Mouse (Mus musculus) stomach, embryonic 14.5 days (tissue): ENCODE results near the gene Rasgef1b. TPM values are rescaled to one million over a fixed set of nuclear protein-coding genes. Genes with fewer than 3 reads are reported as not detected.

ENCODE experiments used
- ATAC-seq: fragments of 200-750 bp; cut with Nextera tagmentation; 2 replicates; pipeline ENCODE4 v1.8.0; 2017; ENCODE audit warnings: low read depth, moderate TSS enrichment; ENCODE audit not compliant: insufficient number of reproducible peaks, insufficient read depth, low FRiP score
- H3K27ac ChIP-seq: fragments of 300-500 bp; sonication (generic); 2 replicates; pipeline ENCODE4 v1.5.1; 2014; ENCODE audit warnings: mild to moderate bottlenecking, low read length, moderate library complexity, mixed read lengths
- H3K27me3 ChIP-seq: fragments of 300-500 bp; sonication (generic); 2 replicates; pipeline ENCODE4 v1.6.1; 2014; ENCODE audit warnings: low read length, control low read depth, mixed read lengths; ENCODE audit not compliant: control insufficient read depth, insufficient read depth
- H3K36me3 ChIP-seq: fragments of 300-500 bp; sonication (generic); 2 replicates; pipeline ENCODE4 v1.6.1; 2014; ENCODE audit warnings: mild to moderate bottlenecking, control low read depth, low read length, moderate library complexity, mixed read lengths; ENCODE audit not compliant: control insufficient read depth, insufficient read depth
- H3K4me1 ChIP-seq: fragments of 300-500 bp; sonication (generic); 2 replicates; pipeline ENCODE4 v1.6.1; 2014; ENCODE audit warnings: low read length, control low read depth, mixed read lengths; ENCODE audit not compliant: control insufficient read depth, insufficient read depth
- H3K4me2 ChIP-seq: fragments of 300-500 bp; sonication (generic); replicated peaks from 2 replicates; pipeline ENCODE4 v1.6.1; 2014; ENCODE audit warnings: low read depth, low read length, control low read depth
- H3K4me3 ChIP-seq: fragments of 300-500 bp; sonication (generic); 2 replicates; pipeline ENCODE4 v1.5.1; 2014; ENCODE audit warnings: low read depth, low read length, control low read depth
- H3K9ac ChIP-seq: fragments of 300-500 bp; sonication (generic); replicated peaks from 2 replicates; pipeline ENCODE4 v1.6.1; 2014; ENCODE audit warnings: low read depth, mild to moderate bottlenecking, control low read depth, low read length, moderate library complexity, mixed read lengths
- H3K9me3 ChIP-seq: fragments of 300-500 bp; sonication (generic); 2 replicates; pipeline ENCODE4 v1.6.1; 2016; ENCODE audit warnings: low read depth, low read length, control low read depth; ENCODE audit not compliant: control insufficient read depth
- WGBS: fragments of 180-500 bp; shearing (Covaris S2); extraction: QIAGEN DNeasy Blood & Tissue Kit; methylation state at CpG from one replicate; pipeline ENCODE4 v1.1.7; 2014; 5-methylcytosine and 5-hydroxymethylcytosine counted together
- polyA plus RNA-seq: library from polyadenylated mRNA; unstranded; fragments of >200 nt; fragmentation: Nextera tagmentation; extraction: Ambion mirVana; gene quantifications from 2 replicates; pipeline ENCODE4 v1.2.1, GENCODE M21; 2014

The Rasgef1b gene
- polyA plus RNA-seq, 1 experiment from 2014 or later, result 13.9 TPM

DNA sequence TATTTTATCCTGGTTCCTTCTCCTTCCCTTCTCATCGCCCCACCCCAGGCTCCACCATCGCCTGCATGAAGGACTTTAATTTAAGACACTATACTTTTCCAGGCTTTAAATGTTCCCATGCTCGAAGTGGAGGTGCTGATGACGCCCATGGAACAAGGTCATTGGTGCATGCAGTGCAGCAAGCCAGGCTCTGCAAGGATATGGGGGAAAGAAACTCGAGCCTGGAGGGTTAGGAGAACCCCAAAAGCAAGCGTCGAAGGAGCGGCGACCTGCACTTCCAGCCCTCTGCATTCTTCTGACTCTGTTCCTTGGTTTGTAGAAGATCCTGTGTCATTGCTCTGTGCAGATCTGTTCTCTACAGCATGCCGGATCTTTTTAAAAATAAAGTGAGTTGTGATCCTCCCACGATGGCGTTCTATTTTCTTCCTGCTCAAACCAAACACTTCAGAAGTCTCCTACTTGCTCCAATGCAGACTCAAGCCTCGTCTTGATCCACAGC is 345.0 kb downstream of the Rasgef1b start:
- no peaks in the 10 kb centered on the region for H3K36me3 ChIP-seq
- no peak overlapping the region for H3K27ac ChIP-seq
- WGBS, result 79% methylated on average over 13 of the region's 13 CpGs
- ATAC-seq, result no peak
- no peak overlapping the region for H3K4me2 ChIP-seq
- H3K4me3 ChIP-seq, result no peak overlapping the region
- peaks cover 9% of the 10 kb centered on the region; the same call in 1 of the 2 replicates for H3K4me1 ChIP-seq
- H3K9ac ChIP-seq, result no peak overlapping the region
- H3K9me3 ChIP-seq, result no peaks in the 10 kb centered on the region
- H3K27me3 ChIP-seq, result no peaks in the 10 kb centered on the region

DNA sequence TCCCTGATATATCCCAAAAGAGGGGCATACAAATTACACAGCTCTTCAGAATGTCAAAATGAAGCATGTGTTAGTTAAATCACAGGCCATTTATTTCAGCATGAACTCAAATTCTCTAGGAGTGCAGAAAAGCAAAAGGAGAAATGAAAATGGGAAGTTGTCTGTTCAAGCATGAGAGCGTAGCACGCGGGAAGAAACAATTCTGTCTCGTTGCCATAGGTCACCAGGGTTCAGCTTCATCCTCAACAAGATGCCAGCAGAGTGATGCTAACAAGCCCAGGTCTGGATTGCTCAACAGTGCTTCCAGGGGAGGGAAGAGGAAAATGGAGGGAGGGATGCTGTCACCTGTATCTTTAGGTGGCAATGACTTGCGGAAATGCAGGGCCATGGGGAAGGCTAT is 346.1 kb downstream of the Rasgef1b start:
- 65% methylated on average over 5 of the region's 5 CpGs for WGBS

DNA sequence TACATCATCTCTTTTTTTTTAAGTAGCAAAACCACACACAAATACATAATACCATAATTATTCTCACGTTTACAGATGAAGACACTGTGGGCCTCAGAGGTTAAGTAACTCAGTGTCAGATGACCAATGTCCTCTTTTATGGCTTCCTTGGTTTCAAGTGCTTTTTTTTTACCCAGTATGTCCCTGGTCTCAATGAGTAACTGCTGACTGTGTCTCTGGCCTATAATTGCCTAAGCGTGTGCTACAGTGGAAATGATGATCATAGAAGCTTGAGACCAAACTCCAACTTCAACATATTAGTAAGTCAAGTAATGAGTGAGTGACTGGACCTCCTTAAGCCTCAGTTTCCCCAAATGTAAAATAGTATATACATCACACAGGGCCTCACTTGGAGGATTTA is 347.2 kb downstream of the Rasgef1b start:
- Histone ChIP-seq H3K36me3 (no peaks in the 10 kb centered on the region), H3K4me3 (no peak overlapping the region), H3K9me3 (no peaks in the 10 kb centered on the region), H3K9ac (no peak overlapping the region), H3K27me3 (no peaks in the 10 kb centered on the region), H3K27ac (no peak overlapping the region), H3K4me2 (no peak overlapping the region), H3K4me1 (peaks cover 9% of the 10 kb centered on the region; the same call in 1 of the 2 replicates)
- 76% methylated on average over 2 of the region's 2 CpGs for WGBS
- no peak for ATAC-seq

More for the DNA sequence above, 346.1 kb downstream of the Rasgef1b start:
- no peaks in the 10 kb centered on the region for H3K36me3 ChIP-seq
- no peak overlapping the region for H3K9ac ChIP-seq
- peaks cover 9% of the 10 kb centered on the region; the same call in 1 of the 2 replicates for H3K4me1 ChIP-seq
- no peak overlapping the region for H3K4me2 ChIP-seq
- no peak overlapping the region for H3K27ac ChIP-seq
- ATAC-seq, result no peak
- H3K27me3 ChIP-seq, result no peaks in the 10 kb centered on the region
- H3K4me3 ChIP-seq, result no peak overlapping the region
- H3K9me3 ChIP-seq, result no peaks in the 10 kb centered on the region

DNA sequence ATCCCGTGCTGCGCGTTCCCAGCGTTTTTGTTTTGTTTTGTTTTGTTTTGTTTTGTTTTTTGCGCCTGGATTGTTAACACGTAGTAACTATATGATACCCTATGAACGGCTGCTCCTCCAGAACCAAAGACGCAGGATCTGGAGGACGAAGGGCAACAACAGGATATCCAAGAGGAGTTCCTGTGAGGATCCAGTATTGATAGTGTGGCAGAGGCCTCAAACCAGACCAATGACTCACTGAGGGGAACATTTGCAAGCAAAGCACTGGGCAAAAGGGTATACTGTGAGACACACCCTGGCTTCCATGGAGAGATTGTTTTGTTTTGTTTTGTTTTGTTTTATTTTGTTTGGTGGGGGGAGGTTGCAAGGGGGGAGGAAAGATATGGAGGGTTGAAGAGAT is 348.0 kb downstream of the Rasgef1b start:
- Histone ChIP-seq H3K9me3 (no peaks in the 10 kb centered on the region), H3K4me2 (no peak overlapping the region), H3K4me3 (no peak overlapping the region), H3K27ac (no peak overlapping the region), H3K4me1 (peaks cover 9% of the 10 kb centered on the region; the same call in 1 of the 2 replicates), H3K36me3 (no peaks in the 10 kb centered on the region), H3K27me3 (no peaks in the 10 kb centered on the region), H3K9ac (no peak overlapping the region)
- ATAC-seq, result no peak
- WGBS, result 90% methylated on average over 9 of the region's 9 CpGs

DNA sequence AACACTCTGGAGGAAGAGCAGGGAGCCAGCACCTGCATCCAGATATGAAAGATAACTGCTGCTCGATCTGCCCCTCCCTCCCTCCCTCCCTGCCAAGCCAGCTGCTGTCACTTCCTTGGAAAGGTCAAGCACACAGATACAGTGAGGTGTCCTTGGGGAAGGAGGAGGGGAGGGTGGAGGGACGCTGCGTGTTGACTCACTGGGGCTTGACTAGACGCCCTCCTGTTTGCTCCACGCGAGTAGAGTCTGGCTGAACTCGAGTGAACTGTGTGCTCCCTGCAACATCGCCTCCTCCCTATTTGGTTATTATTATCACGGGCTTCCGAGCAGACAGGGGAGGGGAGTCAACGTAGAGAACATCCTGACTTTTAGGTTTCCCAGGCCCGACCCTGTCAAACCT is 348.7 kb downstream of the Rasgef1b start:
- 19% methylated on average over 12 of the region's 12 CpGs for WGBS
- H3K27me3 ChIP-seq, result no peaks in the 10 kb centered on the region
- H3K4me2 ChIP-seq, result no peak overlapping the region
- H3K4me3 ChIP-seq, result no peak overlapping the region
- no peak overlapping the region for H3K27ac ChIP-seq
- peaks cover 9% of the 10 kb centered on the region; the same call in 1 of the 2 replicates for H3K4me1 ChIP-seq
- no peaks in the 10 kb centered on the region for H3K9me3 ChIP-seq
- no peak for ATAC-seq
- H3K9ac ChIP-seq, result no peak overlapping the region
- H3K36me3 ChIP-seq, result no peaks in the 10 kb centered on the region

DNA sequence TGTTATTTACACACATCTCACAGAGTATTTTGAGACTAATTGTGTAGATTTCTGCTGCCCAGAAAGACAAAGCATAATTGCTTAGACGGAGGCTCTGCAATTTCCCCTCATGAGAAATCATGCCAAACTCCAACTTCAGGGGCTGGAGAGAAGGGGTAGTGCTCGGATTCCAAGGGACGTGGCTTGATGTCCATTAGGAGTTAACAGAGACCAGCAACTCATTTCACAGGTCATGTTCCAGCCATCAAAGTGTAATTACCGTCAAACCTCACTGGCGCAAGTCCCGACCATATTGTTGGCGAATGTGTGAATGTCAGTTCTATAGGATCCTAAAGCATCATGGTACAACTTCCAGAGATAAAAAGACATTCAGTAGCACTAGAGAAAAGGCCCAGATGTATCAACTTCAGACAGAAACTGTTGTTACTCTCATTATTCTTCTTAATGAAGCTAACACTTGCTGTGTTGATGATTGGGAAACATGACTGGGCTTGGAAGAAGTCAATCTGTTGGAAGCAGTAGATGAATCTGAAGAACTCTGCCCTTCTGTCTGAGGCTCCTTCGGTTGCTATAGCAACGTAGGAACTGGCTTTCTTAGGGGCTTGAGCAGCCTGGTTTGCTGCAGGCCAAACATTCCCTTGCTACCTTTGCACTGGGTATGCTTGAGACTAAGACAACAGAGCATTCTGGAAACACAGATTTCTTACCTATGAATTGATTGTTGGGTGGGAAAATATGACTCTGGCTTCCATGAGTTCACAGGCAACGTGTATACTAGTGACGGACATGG is 350.2 kb downstream of the Rasgef1b start:
- Histone ChIP-seq H3K4me3 (no peak overlapping the region), H3K4me2 (no peak overlapping the region)
- no peak for ATAC-seq

DNA sequence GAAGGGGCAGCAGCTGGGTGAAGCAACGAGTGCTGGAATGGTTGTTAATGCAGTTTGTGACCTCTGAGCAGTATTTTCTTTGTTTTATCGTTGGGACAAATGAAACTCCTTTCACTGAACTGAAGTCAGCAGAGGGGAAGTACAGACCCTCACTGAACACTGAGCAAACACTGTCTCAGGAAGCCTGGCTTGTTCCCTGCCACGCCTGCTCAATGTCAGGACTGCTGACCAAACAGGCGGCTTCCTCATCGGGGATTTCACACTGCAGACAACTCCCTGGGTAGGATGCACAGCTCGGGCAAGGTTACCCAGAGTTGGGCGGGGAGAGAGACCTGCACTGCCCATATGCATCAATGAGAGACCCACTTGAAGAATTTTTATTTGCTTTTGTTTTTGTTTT is 353.1 kb downstream of the Rasgef1b start:
- ATAC-seq, result no peak
- Histone ChIP-seq H3K27ac (no peak overlapping the region), H3K9ac (no peak overlapping the region), H3K4me2 (no peak overlapping the region), H3K9me3 (no peaks in the 10 kb centered on the region), H3K4me3 (no peak overlapping the region), H3K27me3 (no peaks in the 10 kb centered on the region), H3K36me3 (no peaks in the 10 kb centered on the region), H3K4me1 (peaks cover 9% of the 10 kb centered on the region; the same call in 1 of the 2 replicates)
- WGBS, result 54% methylated on average over 7 of the region's 7 CpGs

More for the DNA sequence above, 350.2 kb downstream of the Rasgef1b start:
- no peaks in the 10 kb centered on the region for H3K9me3 ChIP-seq
- no peak overlapping the region for H3K27ac ChIP-seq
- H3K9ac ChIP-seq, result no peak overlapping the region
- no peaks in the 10 kb centered on the region for H3K27me3 ChIP-seq
- H3K4me1 ChIP-seq, result peaks cover 9% of the 10 kb centered on the region; the same call in 1 of the 2 replicates
- WGBS, result 70% methylated on average over 11 of the region's 11 CpGs
- no peaks in the 10 kb centered on the region for H3K36me3 ChIP-seq

DNA sequence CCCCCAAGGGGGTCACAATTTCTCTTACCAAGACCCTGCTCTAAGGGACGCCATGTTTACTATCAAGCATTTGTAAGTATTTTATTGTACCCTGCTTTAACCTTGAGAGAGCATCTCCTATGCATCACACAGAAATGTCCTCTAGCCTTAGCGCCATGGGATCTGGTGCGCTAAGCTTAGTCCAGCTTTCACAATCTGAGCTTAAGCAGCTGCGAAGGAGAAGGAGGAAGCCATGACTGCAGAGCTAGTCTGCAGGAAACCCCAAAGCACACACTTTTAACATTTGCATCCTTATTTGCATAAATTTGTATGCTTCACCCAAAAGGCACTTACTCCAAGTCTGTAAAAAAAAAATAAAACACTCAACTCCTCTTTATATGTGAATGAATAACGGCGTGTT is 354.4 kb downstream of the Rasgef1b start:
- no peaks in the 10 kb centered on the region for H3K27me3 ChIP-seq
- no peak overlapping the region for H3K4me3 ChIP-seq
- no peak for ATAC-seq
- 92% methylated on average over 6 of the region's 6 CpGs for WGBS
- H3K4me1 ChIP-seq, result no peaks in the 10 kb centered on the region
- H3K4me2 ChIP-seq, result no peak overlapping the region
- no peaks in the 10 kb centered on the region for H3K9me3 ChIP-seq
- no peaks in the 10 kb centered on the region for H3K36me3 ChIP-seq
- no peak overlapping the region for H3K9ac ChIP-seq
- no peak overlapping the region for H3K27ac ChIP-seq
